Mouse (Mus musculus) gastrocnemius, adult 8-10 months (tissue): ENCODE results near the gene Psmd7. TPM values are rescaled to one million over a fixed set of nuclear protein-coding genes. Genes with fewer than 3 reads are reported as not detected.
"Not testable (repeated sequence)": the region's sequence is repeated elsewhere in the genome, so short reads cannot be mapped to it uniquely, and the experiment has no call there.

Experiments used
- DNase-seq, 2 experiments: peaks; one replicate each; pipeline ENCODE4 v3.0.0; 2022; ENCODE audit warnings: low spot score in 2 of 2
- total RNA-seq, 4 experiments: library from RNA; stranded (reverse); gene quantifications; 2 replicates each; pipeline ENCODE4 v1.2.4; 2022

The Psmd7 gene
- total RNA-seq, result 100 to 1,000 TPM; 151 to 170 (median 165) TPM

DNA sequence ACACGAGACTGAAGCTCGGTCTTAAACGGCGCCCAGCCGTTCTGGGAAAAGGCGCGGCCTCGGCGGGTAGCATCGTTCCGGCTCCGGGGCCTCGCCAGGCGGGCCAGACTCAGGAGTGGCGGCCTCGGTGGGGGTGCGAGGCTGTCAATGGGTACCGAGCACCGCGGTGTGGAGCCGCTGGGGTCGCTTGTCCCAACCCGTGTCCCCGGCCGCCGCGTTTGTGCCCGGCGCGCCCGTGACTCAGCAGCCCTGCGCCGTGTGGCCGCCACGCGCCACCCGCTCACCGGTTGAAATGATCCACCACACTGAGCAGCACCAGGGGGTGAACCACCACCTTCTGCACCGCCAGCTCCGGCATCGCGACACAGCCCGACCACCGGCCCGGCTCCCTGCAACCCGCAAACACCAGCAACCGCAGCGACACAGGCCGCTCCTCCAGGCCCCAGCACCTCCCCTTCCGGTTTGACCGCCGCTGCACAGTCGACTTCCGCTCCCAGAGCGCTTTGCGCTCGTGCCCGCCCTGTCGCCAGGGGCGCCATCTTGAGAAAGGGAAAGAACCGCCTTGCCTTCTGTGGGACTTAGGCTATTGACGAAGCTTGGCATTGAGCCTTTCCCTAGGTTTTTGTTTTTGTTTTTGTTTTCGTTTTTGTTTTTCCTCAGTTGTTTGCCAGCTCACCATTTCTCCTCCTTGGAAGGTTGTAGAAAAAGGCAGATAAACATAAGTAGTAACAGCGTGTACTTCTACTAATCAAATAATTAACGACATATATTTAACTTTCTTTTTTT, at the start of gene Psmd7:
TSS of gene Psmd7 (minus strand) at position 470 of the 786 bp plus-strand sequence.
- peak; percentile 88 to 91 for DNase-seq

DNA sequence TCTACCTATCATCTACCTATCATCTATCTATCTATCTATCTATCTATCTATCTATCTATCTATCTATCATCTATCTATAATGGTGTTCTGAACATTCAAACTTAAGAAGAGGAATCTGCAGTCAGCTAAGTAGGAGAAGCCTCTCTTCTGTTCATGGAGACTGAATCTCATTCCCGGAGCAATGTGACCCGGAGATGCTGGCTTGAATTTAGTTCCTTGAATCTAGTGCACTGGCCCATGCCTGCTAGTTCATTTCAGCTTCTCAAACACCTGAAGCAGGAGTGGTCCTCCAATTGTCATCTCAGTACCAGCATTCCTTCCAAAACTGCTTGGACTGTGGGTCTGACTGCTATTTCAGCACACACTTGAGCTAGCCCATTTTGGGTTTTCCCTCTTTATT, 45.5 kb upstream of the Psmd7 start:
- no peak for DNase-seq

DNA sequence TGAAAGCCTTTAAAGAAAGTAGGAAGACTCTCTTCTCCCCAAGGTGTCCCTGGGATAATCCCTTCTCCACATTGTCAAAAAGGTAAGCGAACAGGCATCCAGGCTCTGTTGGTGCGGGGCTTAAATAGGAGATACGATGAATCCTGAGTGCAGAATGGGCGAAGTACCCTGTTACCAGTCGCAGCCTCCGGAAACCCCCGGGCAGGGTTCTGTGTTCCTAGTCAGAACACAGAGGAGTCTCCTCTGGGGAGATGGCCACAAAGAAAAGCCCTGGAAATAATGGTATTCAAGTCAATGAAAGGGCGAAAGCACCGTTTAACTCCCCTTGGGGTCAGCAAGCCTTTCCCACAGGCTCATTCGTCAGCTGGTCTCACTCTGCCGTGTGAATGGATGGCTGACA, 41.4 kb upstream of the Psmd7 start:
- no peak for DNase-seq

DNA sequence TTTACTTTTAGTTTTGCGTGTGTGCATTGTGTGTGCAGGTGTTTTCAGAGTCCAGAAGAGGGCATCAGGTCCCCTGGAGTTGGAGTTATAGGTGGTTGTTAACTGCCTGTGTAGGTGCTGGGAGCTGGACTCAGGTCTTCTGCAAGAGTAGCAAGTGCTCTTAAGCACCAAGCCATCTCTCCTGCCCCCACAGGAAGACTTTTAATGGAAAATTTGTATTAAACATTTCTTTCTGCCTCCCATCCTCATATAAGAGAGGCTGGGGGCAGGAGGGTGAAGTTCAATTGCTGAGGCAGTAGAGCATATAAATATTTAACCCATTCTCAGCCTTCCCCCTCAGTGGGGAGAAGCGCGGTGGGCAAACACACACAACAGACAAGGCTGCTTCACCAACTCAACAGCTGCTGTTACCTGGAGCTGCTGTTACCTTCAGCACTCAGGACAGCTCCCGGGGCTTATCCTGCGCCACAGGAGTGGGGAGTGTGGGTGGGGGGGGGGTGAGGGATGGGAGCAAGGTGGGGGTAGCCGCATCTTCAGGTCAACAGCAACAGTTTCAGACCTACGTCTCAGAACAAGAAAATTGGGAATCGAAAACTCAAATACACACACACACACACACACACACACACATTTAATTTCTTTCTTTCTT, 40.4 kb upstream of the Psmd7 start:
- no peak for DNase-seq

GRCm38 (mm10) chr8:107627881-107628280, 39.6 kb upstream of the Psmd7 start:
- DNase-seq, result no peak

- DNase-seq, result not testable (repeated sequence)
Observed at GRCm38 (mm10) chr8:107624301-107624700, 36.0 kb upstream of the Psmd7 start.

DNA sequence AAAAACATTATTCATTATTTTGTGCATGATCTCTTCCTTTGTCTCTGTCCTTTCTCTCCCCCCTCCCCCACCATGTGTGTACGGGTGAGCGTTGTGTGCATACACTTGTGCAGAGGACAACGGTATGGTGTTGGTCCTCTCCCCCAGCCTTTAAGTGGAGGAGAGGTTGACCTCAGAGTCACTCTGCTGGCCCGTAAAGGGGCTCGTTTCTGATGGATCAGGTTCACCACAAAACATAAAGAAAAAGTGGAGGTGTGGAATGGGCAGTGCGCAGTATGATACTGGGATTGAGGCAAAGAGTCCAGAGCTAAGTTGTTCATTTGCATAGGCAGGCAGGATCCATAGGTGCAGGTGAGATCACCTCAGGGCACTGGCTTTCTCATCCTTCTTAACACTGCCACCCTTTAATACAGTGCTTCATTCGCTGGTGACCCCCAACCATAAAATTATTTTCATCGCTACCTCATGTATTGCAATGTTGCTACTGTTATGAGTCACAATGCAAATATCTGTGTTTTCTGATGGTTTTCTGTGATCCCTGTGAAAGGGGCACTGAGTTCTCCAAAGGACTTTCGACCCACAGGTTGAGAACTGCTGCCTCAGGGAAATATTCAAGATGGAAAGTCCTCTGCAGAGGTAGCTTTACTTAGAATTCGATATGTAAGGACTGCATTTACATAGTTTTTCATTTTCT, 33.8 kb upstream of the Psmd7 start:
- no peak for DNase-seq

GRCm38 (mm10) chr8:107621136-107621535, 32.9 kb upstream of the Psmd7 start:
- DNase-seq, result no peak

- no peak for DNase-seq
Observed at GRCm38 (mm10) chr8:107618499-107618898, 30.2 kb upstream of the Psmd7 start.

DNA sequence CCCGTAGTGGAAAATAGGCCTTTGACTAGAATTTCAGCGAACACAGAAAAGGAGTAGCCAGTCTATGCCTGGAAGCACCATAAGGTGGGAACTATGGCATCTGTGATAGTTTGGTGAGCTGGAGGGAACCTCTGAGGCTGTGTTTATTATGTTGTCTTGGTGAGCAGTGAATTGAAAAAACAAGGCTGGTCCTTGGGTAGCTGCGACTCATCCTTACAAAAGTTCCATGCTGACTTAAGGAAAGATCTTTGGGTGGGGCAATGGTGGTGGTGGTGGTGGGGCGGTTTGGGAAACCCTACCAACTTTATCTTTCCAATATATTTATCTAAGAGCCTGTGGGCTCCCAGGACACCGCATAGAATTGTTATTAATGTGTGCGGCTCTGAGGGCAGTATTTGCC, 25.1 kb upstream of the Psmd7 start:
- no peak for DNase-seq

GRCm38 (mm10) chr8:107610845-107611244, 22.6 kb upstream of the Psmd7 start:
- no peak for DNase-seq

DNA sequence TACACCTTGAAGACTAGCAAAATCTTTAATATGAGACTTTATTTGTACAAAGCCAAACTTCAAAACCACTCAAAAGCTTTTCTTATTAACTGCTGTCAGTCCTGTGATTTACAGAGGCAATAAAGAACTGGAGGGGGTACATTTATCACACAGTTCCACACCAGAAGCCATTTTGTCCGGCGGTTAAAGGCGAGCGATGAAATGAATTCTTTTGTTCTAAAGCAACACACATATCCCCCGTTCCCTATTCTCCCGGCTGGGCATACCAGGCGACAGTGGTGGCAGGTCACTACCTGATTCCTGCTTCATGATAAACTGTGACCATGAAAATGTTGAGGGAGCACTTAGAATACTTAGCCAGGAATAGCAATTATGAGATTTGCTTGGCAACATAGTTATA, 20.5 kb upstream of the Psmd7 start:
- no peak for DNase-seq

DNA sequence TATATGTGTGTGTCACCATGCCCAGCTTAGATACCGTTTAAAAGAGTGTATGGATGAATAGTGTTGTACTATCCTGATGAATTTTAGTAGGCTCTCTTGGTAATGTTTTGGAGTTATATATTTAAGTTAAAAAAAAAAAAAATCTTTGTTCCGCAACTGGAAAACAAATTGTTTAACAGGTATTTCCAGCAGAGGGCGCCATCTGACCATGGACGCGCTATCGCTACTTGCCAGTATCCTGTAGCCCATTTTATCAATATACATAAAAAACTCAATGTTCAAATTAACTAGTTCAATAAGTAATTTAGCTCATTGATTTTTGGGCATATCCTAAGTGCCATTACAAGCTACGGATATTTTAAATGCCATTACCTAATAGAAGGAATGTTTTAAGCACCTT, 14.8 kb upstream of the Psmd7 start:
- DNase-seq, result no peak

DNA sequence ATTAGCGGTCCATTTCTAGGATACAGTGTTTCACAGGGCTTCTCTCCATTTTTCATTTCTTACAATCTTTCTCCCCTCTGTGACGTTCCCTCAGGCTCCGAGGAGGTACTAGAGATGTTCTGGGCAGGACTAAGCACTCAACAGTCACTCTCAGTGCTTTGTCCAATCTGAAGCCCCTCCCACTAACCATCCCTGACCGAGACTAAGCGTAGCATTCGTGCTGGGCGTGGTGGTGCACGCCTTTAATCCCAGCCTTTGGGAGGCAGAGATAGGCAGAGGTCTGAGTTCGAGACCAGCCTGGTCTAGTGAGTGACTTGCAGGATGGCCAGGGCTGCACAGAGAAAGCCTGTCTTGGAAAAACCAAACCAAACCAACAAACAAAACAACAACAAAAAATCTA, 11.4 kb upstream of the Psmd7 start:
- DNase-seq, result no peak

DNA sequence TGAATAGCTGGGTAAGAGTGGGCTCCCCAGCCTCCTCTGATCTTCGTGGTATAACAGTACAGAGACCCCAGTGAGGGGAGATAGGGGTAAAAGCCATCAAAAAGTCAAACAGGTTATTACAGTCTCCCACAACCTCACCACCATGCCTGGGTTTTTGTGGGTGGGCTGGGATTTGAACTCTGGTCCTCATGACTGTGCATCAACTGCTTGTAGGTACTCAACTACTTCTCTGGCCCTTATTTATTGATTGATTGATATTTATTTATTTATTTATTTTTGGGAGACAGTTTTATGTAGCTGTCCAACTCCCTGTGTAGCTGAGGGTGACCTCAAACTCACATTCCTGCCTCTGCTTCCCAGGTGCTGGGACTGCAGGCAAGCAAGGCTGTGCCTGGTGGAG, 9.5 kb upstream of the Psmd7 start:
- no peak for DNase-seq

DNA sequence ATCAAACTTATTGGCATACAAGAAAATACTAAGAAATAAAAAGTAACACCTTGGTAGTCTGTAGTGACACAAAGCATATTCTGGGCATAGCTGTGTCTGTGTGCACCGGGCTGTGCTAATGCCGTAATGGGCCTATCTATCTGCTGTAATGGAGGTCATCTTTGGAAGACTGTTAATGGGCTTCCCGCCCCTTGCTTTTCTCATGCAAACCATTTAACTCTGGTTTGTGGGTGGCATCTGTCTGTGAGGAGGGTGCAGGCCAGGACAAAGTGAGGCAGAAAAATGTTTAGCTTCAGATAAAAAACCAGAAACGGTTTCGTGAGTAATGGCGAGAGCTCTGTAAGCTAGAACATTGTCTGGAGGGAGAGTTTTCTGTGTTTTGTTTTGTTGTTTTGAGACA, 6.6 kb upstream of the Psmd7 start:
- DNase-seq, result no peak

- DNase-seq, result no peak
Observed at GRCm38 (mm10) chr8:107593967-107594729, 5.9 kb upstream of the Psmd7 start.

GRCm38 (mm10) chr8:107587429-107587994, 752 bp downstream of the Psmd7 start:
- DNase-seq, result no peak

- DNase-seq, result no peak
Observed at GRCm38 (mm10) chr8:107582136-107582535, 6.1 kb downstream of the Psmd7 start.

DNA sequence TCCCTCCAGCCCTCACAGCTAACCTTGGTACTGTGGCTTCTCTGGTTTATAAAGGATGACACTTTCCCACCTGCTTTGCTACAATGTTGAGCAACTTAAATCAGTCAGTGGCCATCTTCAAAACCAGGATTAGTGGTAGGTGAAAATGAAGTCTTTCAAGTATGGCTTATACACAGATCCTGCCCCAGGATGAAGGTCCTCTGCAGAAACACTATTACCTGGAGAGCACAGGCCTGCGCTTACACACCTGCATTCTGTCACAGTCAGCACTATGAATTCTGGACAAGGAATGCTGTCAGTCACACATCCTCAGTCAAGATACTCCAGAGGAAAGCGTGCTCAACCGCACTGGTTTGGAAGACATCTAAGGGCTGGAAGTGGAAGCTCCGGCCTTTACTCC, 6.7 kb downstream of the Psmd7 start:
- no peak for DNase-seq

- no peak for DNase-seq
Observed at GRCm38 (mm10) chr8:107580879-107581278, 7.4 kb downstream of the Psmd7 start.
